Mouse (Mus musculus): Measurements from ENCODE around the gene Adamts17.

DNA sequence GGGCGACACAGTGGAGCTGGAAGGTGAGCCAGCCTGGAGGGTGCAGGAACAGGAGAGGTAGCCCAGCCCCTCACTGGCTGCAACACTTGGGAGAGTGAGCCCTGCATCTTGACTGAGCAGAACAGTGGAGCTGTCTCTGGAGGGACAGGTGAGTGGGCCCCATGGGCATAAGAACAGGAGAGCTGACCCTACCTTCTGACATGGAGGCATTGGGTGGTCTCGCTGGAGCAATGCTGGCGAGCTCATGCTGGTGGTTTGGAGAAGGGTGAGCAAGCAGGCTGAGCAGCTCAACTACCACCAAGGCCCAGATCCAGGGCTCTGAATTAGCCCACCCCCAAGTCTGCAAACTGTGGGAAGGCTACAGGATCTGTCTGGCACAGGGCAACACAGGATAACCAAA is 113.4 kb downstream of the Adamts17 start:
- TF ChIP-seq CTCF (IDR thresholded peaks at IDR 0.05; ENCODE audit: borderline replicate concordance, extremely low read depth, insufficient read depth, insufficient read length) (no peak), POLR2A (IDR thresholded peaks at IDR 0.05; ENCODE audit: borderline replicate concordance, extremely low read depth, insufficient read depth, insufficient read length, poor library complexity, severe bottlenecking) (no peak)

Data from brain, embryonic 14.5 days (tissue).